Mouse (Mus musculus) forelimb bud, embryonic 11.5 days (tissue): Measurements from ENCODE around the gene Fam214a.
"Not testable (repeated sequence)": the region's sequence is repeated elsewhere in the genome, so short reads cannot be mapped to it uniquely, and the experiment has no call there.

Source experiments
- DNase-seq: peaks from one replicate; pipeline ENCODE4 v3.0.0-alpha.2; 2012; ENCODE audit warnings: low read depth, low spot score

The Fam214a gene

GRCm38 (mm10) chr9:74981663-74982111 lies 29.0 kb downstream of the Fam214a start:
- no peak for DNase-seq

- no peak for DNase-seq
Observed at GRCm38 (mm10) chr9:74982193-74982592, 29.5 kb downstream of the Fam214a start.

- not testable (repeated sequence) for DNase-seq
Observed at GRCm38 (mm10) chr9:74982722-74983121, 30.0 kb downstream of the Fam214a start.

GRCm38 (mm10) chr9:74985173-74985715 lies 32.6 kb downstream of the Fam214a start:
- DNase-seq: no peak

GRCm38 (mm10) chr9:74985770-74986169 lies 33.1 kb downstream of the Fam214a start:
- DNase-seq: no peak

GRCm38 (mm10) chr9:74988893-74989460 lies 36.3 kb downstream of the Fam214a start:
- DNase-seq: no peak

- DNase-seq: no peak
Observed at GRCm38 (mm10) chr9:74989990-74990389, 37.3 kb downstream of the Fam214a start.

- DNase-seq: no peak
Observed at GRCm38 (mm10) chr9:74994611-74995257, 42.0 kb downstream of the Fam214a start.

- no peak for DNase-seq
Observed at GRCm38 (mm10) chr9:74996349-74996748, 43.7 kb downstream of the Fam214a start.

- DNase-seq: no peak
Observed at GRCm38 (mm10) chr9:74997976-74998375, 45.3 kb downstream of the Fam214a start.

GRCm38 (mm10) chr9:75001006-75001405 lies 48.3 kb downstream of the Fam214a start:
- no peak for DNase-seq

GRCm38 (mm10) chr9:75001611-75002204 lies 49.0 kb downstream of the Fam214a start:
- DNase-seq: no peak

GRCm38 (mm10) chr9:75002262-75002661 lies 49.6 kb downstream of the Fam214a start:
- no peak for DNase-seq

- no peak for DNase-seq
Observed at GRCm38 (mm10) chr9:75004203-75004602, 51.5 kb downstream of the Fam214a start.

GRCm38 (mm10) chr9:75016591-75016990 lies 63.9 kb downstream of the Fam214a start:
- DNase-seq: peak; percentile 36

GRCm38 (mm10) chr9:75019181-75019580 lies 66.5 kb downstream of the Fam214a start:
- DNase-seq: no peak

GRCm38 (mm10) chr9:75019592-75019991 lies 66.9 kb downstream of the Fam214a start:
- no peak for DNase-seq

GRCm38 (mm10) chr9:75020561-75020960 lies 67.9 kb downstream of the Fam214a start:
- no peak for DNase-seq

GRCm38 (mm10) chr9:75022546-75022945 lies 69.9 kb downstream of the Fam214a start:
- no peak for DNase-seq

- no peak for DNase-seq
Observed at GRCm38 (mm10) chr9:75023150-75023894, 70.6 kb downstream of the Fam214a start.

GRCm38 (mm10) chr9:75024089-75024488 lies 71.4 kb downstream of the Fam214a start:
- DNase-seq: no peak

- no peak for DNase-seq
Observed at GRCm38 (mm10) chr9:75025689-75026088, 73.0 kb downstream of the Fam214a start.
